Mouse (Mus musculus) thymus, adult 2 months (tissue): Measurements from ENCODE around the gene Rps10.

Experiments used
- CTCF ChIP-seq: fragments of 200-500 bp; IDR thresholded peaks from 2 replicates; pipeline ENCODE4 v1.5.1; 2012; ENCODE audit warnings: mild to moderate bottlenecking, control low read depth, low read length, moderate library complexity, borderline replicate concordance; ENCODE audit not compliant: control insufficient read depth, poor library complexity, insufficient read depth; ENCODE audit errors: extremely low read depth
- POLR2A ChIP-seq: fragments of 200-500 bp; IDR thresholded peaks from 2 replicates; pipeline ENCODE4 v1.6.1; 2012; ENCODE audit warnings: mild to moderate bottlenecking, low read length, control low read depth, moderate library complexity; ENCODE audit not compliant: control insufficient read depth, poor library complexity, insufficient read depth; ENCODE audit errors: extremely low read depth

GRCm38 (mm10) chr17:27611994-27612393 lies 24.5 kb downstream of the Rps10 start:
- no peak for TF ChIP-seq CTCF
- no peak for TF ChIP-seq POLR2A
